Mouse (Mus musculus) MEL (cell line): ENCODE measurements around the gene Olfr370. TPM values are rescaled to one million over a fixed set of nuclear protein-coding genes. Genes with fewer than 3 reads are reported as not detected.
"Not testable (repeated sequence)": the region's sequence is repeated elsewhere in the genome, so short reads cannot be mapped to it uniquely, and the experiment has no call there.

Experiments
- DNase-seq: peaks from one replicate; pipeline ENCODE4 v3.0.0; 2011; ENCODE audit warnings: low read depth, low spot score
- H3K27ac ChIP-seq: 2 replicates; pipeline ENCODE4 v1.5.1; 2012; ENCODE audit warnings: low read depth, mild to moderate bottlenecking, control low read depth, low read length, moderate library complexity; ENCODE audit not compliant: control insufficient read depth
- H3K27me3 ChIP-seq, 2 experiments: fragments of 150-350 bp in 1 of 2; sonication (generic) in 1 of 2; 2 replicates each; pipeline ENCODE4 v1.6.1; 2012; ENCODE audit warnings: low read length in 2 of 2, mild to moderate bottlenecking in 2 of 2, improper control_type of control experiment in 1 of 2, moderate library complexity in 1 of 2; ENCODE audit not compliant: insufficient read depth in 2 of 2, control insufficient read depth in 1 of 2
- H3K36me3 ChIP-seq, 2 experiments: 2 replicates each; pipeline ENCODE4 v1.6.1; 2012 to 2014; ENCODE audit warnings: low read length in 2 of 2, improper control_type of control experiment in 1 of 2, inconsistent platforms in 1 of 2, mild to moderate bottlenecking in 1 of 2; ENCODE audit not compliant: insufficient read depth in 2 of 2, control insufficient read depth in 1 of 2
- H3K4me1 ChIP-seq, 2 experiments: fragments of 150-350 bp in 1 of 2; sonication (generic) in 1 of 2; 2 replicates each; pipeline ENCODE4 v1.6.1; 2012; ENCODE audit warnings: low read length in 2 of 2, improper control_type of control experiment in 1 of 2, mild to moderate bottlenecking in 1 of 2; ENCODE audit not compliant: insufficient read depth in 2 of 2, control insufficient read depth in 1 of 2
- H3K4me3 ChIP-seq, 2 experiments: fragments of 150-350 bp in 1 of 2; sonication (generic) in 1 of 2; 2 replicates each; pipeline ENCODE4 v1.5.1; 2012; ENCODE audit warnings: low read depth in 2 of 2, low read length in 2 of 2, mild to moderate bottlenecking in 2 of 2, moderate library complexity in 2 of 2, control low read depth in 1 of 2, improper control_type of control experiment in 1 of 2; ENCODE audit not compliant: control insufficient read depth in 1 of 2, insufficient read depth in 1 of 2
- H3K79me2 ChIP-seq: 2 replicates; pipeline ENCODE4 v1.6.1; 2012; ENCODE audit warnings: mild to moderate bottlenecking, low read length, moderate library complexity; ENCODE audit not compliant: control insufficient read depth, poor library complexity, insufficient read depth
- H3K9ac ChIP-seq: 2 replicates; pipeline ENCODE4 v1.6.1; 2012; ENCODE audit warnings: low read depth, mild to moderate bottlenecking, control low read depth, low read length, moderate library complexity; ENCODE audit not compliant: control insufficient read depth, poor library complexity, severe bottlenecking
- H3K9me3 ChIP-seq: fragments of 150-350 bp; sonication (generic); replicated peaks from 2 replicates; pipeline ENCODE4 v1.6.1; 2012; ENCODE audit warnings: mild to moderate bottlenecking, low read length, improper control_type of control experiment, moderate library complexity; ENCODE audit not compliant: insufficient read depth
- CHD1 ChIP-seq: IDR thresholded peaks from 2 replicates; pipeline ENCODE4 v1.6.1; 2012; ENCODE audit warnings: low read depth, mild to moderate bottlenecking, inconsistent platforms, low read length, improper control_type of control experiment
- CHD2 ChIP-seq: IDR thresholded peaks from 2 replicates; pipeline ENCODE4 v1.6.1; 2011; ENCODE audit warnings: low read length, improper control_type of control experiment
- CTCF ChIP-seq, 3 experiments: IDR thresholded peaks in 2 of 3; conservative IDR thresholded peaks in 1 of 3; 2 replicates each; pipeline ENCODE4 v1.5.1; 2011 to 2012; ENCODE audit warnings: low read length in 3 of 3, low read depth in 2 of 3, mild to moderate bottlenecking in 2 of 3, improper control_type of control experiment in 1 of 3, inconsistent platforms in 1 of 3, mixed read lengths in 1 of 3, moderate library complexity in 1 of 3; ENCODE audit not compliant: control insufficient read depth in 1 of 3, insufficient read depth in 1 of 3, poor library complexity in 1 of 3, severe bottlenecking in 1 of 3
- E2F4 ChIP-seq: IDR thresholded peaks from 2 replicates; pipeline ENCODE4 v1.6.1; 2011; ENCODE audit warnings: low read depth, low read length, improper control_type of control experiment, borderline replicate concordance
- ELF1 ChIP-seq: IDR thresholded peaks from 2 replicates; pipeline ENCODE4 v1.6.1; 2014; ENCODE audit warnings: low read depth, mild to moderate bottlenecking, inconsistent platforms, low read length, improper control_type of control experiment, moderate library complexity
- ETS1 ChIP-seq: IDR thresholded peaks from 2 replicates; pipeline ENCODE4 v1.6.1; 2012; ENCODE audit warnings: low read depth, mild to moderate bottlenecking, inconsistent platforms, low read length, improper control_type of control experiment, moderate library complexity
- KAT2A ChIP-seq: conservative IDR thresholded peaks from 2 replicates; pipeline ENCODE4 v1.6.1; 2012; ENCODE audit warnings: low read depth, low read length, improper control_type of control experiment, inconsistent platforms
- MAZ ChIP-seq: IDR thresholded peaks from 2 replicates; pipeline ENCODE4 v1.6.1; 2012; ENCODE audit warnings: low read depth, mild to moderate bottlenecking, inconsistent platforms, low read length, improper control_type of control experiment
- MXI1 ChIP-seq: IDR thresholded peaks from 2 replicates; pipeline ENCODE4 v1.6.1; 2011; ENCODE audit warnings: mild to moderate bottlenecking, low read depth, low read length, improper control_type of control experiment
- MYB ChIP-seq: IDR thresholded peaks from 2 replicates; pipeline ENCODE4 v1.6.1; 2011; ENCODE audit warnings: mild to moderate bottlenecking, low read depth, low read length, improper control_type of control experiment
- MYC ChIP-seq: IDR thresholded peaks from 2 replicates; pipeline ENCODE4 v1.6.1; 2011; ENCODE audit warnings: low read depth, mild to moderate bottlenecking, low read length, improper control_type of control experiment, moderate library complexity
- NRF1 ChIP-seq: IDR thresholded peaks from 2 replicates; pipeline ENCODE4 v1.6.1; 2014; ENCODE audit warnings: low read depth, mild to moderate bottlenecking, inconsistent platforms, low read length, improper control_type of control experiment, moderate library complexity; ENCODE audit not compliant: poor library complexity, insufficient read depth, severe bottlenecking
- POLR2A ChIP-seq, 2 experiments: IDR thresholded peaks; 2 replicates each; pipeline ENCODE4 v1.6.1; 2011 to 2012; ENCODE audit warnings: low read length in 2 of 2, mild to moderate bottlenecking in 2 of 2, control low read depth in 1 of 2, improper control_type of control experiment in 1 of 2, low read depth in 1 of 2, moderate library complexity in 1 of 2; ENCODE audit not compliant: control insufficient read depth in 1 of 2, insufficient read depth in 1 of 2, poor library complexity in 1 of 2
- POLR2AphosphoS2 ChIP-seq: IDR thresholded peaks from 2 replicates; pipeline ENCODE4 v1.6.1; 2011; ENCODE audit warnings: low read length, improper control_type of control experiment
- POLR2AphosphoS5 ChIP-seq: IDR thresholded peaks from 2 replicates; pipeline ENCODE4 v1.6.1; 2012; ENCODE audit warnings: low read depth, borderline replicate concordance, mild to moderate bottlenecking, inconsistent platforms, low read length, moderate library complexity, mixed read lengths
- RAD21 ChIP-seq: IDR thresholded peaks from 2 replicates; pipeline ENCODE4 v1.6.1; 2011; ENCODE audit warnings: mild to moderate bottlenecking, low read depth, low read length, improper control_type of control experiment
- SMC3 ChIP-seq: IDR thresholded peaks from 2 replicates; pipeline ENCODE4 v1.6.1; 2011; ENCODE audit warnings: low read depth, low read length, improper control_type of control experiment
- TAL1 ChIP-seq: IDR thresholded peaks from 2 replicates; pipeline ENCODE4 v1.6.1; 2012; ENCODE audit warnings: mild to moderate bottlenecking, inconsistent platforms, low read length, moderate library complexity, mixed read lengths
- TBP ChIP-seq: IDR thresholded peaks from 2 replicates; pipeline ENCODE4 v1.8.0; 2011; ENCODE audit warnings: low read depth, low read length, improper control_type of control experiment
- UBTF ChIP-seq: IDR thresholded peaks from 2 replicates; pipeline ENCODE4 v1.6.1; 2012; ENCODE audit warnings: low read depth, mild to moderate bottlenecking, inconsistent platforms, low read length, improper control_type of control experiment, moderate library complexity, borderline replicate concordance; ENCODE audit not compliant: insufficient read depth
- USF1 ChIP-seq: IDR thresholded peaks from 2 replicates; pipeline ENCODE4 v1.6.1; 2014; ENCODE audit warnings: low read depth, mild to moderate bottlenecking, inconsistent platforms, low read length, improper control_type of control experiment, moderate library complexity
- USF2 ChIP-seq, 2 experiments: IDR thresholded peaks; 2 replicates each; pipeline ENCODE4 v1.6.1; 2011 to 2012; ENCODE audit warnings: improper control_type of control experiment in 2 of 2, low read length in 2 of 2, borderline replicate concordance in 1 of 2, inconsistent platforms in 1 of 2, low read depth in 1 of 2, mild to moderate bottlenecking in 1 of 2; ENCODE audit not compliant: insufficient read depth in 1 of 2
- ZC3H11A ChIP-seq: IDR thresholded peaks from 2 replicates; pipeline ENCODE4 v1.6.1; 2012; ENCODE audit warnings: low read depth, mild to moderate bottlenecking, inconsistent platforms, low read length, improper control_type of control experiment
- ZKSCAN1 ChIP-seq: IDR thresholded peaks from 2 replicates; pipeline ENCODE4 v1.6.1; 2012; ENCODE audit warnings: low read depth, mild to moderate bottlenecking, inconsistent platforms, low read length, improper control_type of control experiment, moderate library complexity
- polyA plus RNA-seq, 2 experiments: library from polyadenylated mRNA; stranded (reverse) in 1 of 2; unstranded in 1 of 2; fragments of >175 nt in 1 of 2; fragments of >200 nt in 1 of 2; gene quantifications; 2 replicates each; pipeline versions ENCODE4 v1.2.1 to v1.2.4; 2012; ENCODE audit warnings: low replicate concordance in 2 of 2, low read depth in 1 of 2; ENCODE audit not compliant: insufficient read length in 2 of 2, insufficient read depth in 1 of 2, missing spikeins in 1 of 2
- total RNA-seq: library from RNA; depleted of rRNA; stranded (reverse); fragments of 300-350 nt; gene quantifications from 2 replicates; pipeline ENCODE4 v1.2.3, GENCODE M21; 2012

Olfr370 gene
- total and polyA plus RNA-seq, 3 experiments = 0.26 TPM; not detected in 2

GRCm38 (mm10) chr8:83570272-83571000 lies 34.9 kb downstream of the Olfr370 start:
- Histone ChIP-seq H3K36me3 (peaks cover 0 to 1% of the 10 kb centered on the region in 2 experiments; a peak in 1 of 4 replicates), H3K4me3 (no peak overlapping the region), H3K9ac (no peak overlapping the region), H3K4me1 (peaks cover 0 to 4% of the 10 kb centered on the region in 2 experiments; a peak in 1 of 4 replicates)
- DNase-seq = no peak
- TF ChIP-seq E2F4 (no peak), CTCF (IDR thresholded peaks at IDR 0.05 in 2 of 3, conservative IDR thresholded peaks at IDR 0.05 in 1 of 3; ENCODE audit: control insufficient read depth in 1 of 3, insufficient read depth in 1 of 3, low read depth in 2 of 3, low read length in 3 of 3, poor library complexity in 1 of 3, severe bottlenecking in 1 of 3) (no peak), TAL1 (no peak), POLR2A (IDR thresholded peaks at IDR 0.05; ENCODE audit: control insufficient read depth in 1 of 2, insufficient read depth in 1 of 2, low read depth in 1 of 2, low read length in 2 of 2, poor library complexity in 1 of 2) (no peak), MAZ (no peak), ETS1 (no peak), ELF1 (no peak), ZKSCAN1 (no peak), KAT2A (no peak), TBP (no peak), UBTF (no peak), CHD2 (no peak), POLR2AphosphoS5 (no peak), MYC (no peak)
- TF ChIP-seq, all 39 proteins: peak for 0
- Histone ChIP-seq H3K79me2 (peaks cover 13% of the 10 kb centered on the region), H3K27ac (no peak overlapping the region), H3K27me3 (no peaks in the 10 kb centered on the region), H3K9me3 (no peaks in the 10 kb centered on the region)

DNA sequence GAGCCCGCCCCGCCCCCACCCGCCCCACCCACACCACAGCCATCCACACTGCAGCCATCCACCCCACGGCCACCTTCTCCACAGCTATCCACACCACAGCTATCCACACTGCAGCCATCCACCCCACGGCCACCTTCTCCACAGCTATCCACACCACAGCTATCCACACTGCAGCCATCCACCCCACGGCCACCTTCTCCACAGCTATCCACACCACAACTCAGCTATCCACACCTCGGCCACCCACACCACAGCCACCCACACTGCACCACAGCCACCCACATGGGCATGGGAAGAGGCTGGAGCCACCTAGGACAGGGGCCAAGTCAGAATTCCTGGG lies 35.4 kb downstream of the Olfr370 start:
- H3K9ac ChIP-seq, H3K27ac ChIP-seq, H3K4me3 ChIP-seq, DNase-seq, H3K27me3 ChIP-seq, H3K36me3 ChIP-seq, H3K4me1 ChIP-seq, H3K9me3 ChIP-seq: not testable (repeated sequence)
- H3K79me2 ChIP-seq = peaks cover 13% of the 10 kb centered on the region

DNA sequence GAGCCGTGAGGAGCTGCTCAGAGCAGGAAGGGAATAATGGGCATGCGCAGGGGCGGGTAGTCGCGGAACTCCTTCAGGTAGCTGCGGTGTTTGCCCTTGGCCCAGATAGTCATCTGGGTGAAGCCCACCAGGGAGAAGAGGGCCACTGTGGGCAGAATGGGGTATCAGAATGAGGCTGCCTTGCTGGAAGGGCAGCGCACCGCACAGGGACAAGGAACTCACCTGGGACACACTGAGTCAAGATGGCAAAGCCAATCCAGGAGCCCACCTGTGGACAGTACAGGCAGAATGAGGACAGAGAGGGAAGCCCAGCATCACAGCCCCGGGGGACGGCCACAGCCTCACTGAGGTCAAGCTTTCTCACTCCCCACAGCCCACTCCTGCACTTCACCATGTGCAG lies 36.2 kb downstream of the Olfr370 start:
- Histone ChIP-seq H3K4me1 (peaks cover 0 to 4% of the 10 kb centered on the region in 2 experiments; a peak in 1 of 4 replicates), H3K27ac (no peak overlapping the region), H3K27me3 (no peaks in the 10 kb centered on the region), H3K4me3 (no peak overlapping the region), H3K79me2 (peaks cover 12% of the 10 kb centered on the region), H3K9ac (no peak overlapping the region), H3K9me3 (no peaks in the 10 kb centered on the region), H3K36me3 (peaks cover 0 to 1% of the 10 kb centered on the region in 2 experiments; a peak in 1 of 4 replicates)
- DNase-seq = no peak
- TF ChIP-seq CHD1 = no peak
- TF ChIP-seq USF1 = no peak
- no peak for TF ChIP-seq SMC3
- no peak for TF ChIP-seq POLR2AphosphoS2
- TF ChIP-seq ELF1 = no peak
- TF ChIP-seq USF2 (IDR thresholded peaks at IDR 0.05; ENCODE audit: borderline replicate concordance in 1 of 2, insufficient read depth in 1 of 2, low read depth in 1 of 2, low read length in 2 of 2) = no peak
- no peak for TF ChIP-seq NRF1
- no peak for TF ChIP-seq MXI1
- no peak for TF ChIP-seq MAZ
- TF ChIP-seq MYB = no peak
- TF ChIP-seq RAD21 = no peak
- no peak for TF ChIP-seq ZKSCAN1
- no peak for TF ChIP-seq ZC3H11A
- no peak for TF ChIP-seq KAT2A
- no peak for TF ChIP-seq POLR2A (IDR thresholded peaks at IDR 0.05; ENCODE audit: control insufficient read depth in 1 of 2, insufficient read depth in 1 of 2, low read depth in 1 of 2, low read length in 2 of 2, poor library complexity in 1 of 2)
- no peak for TF ChIP-seq CTCF (IDR thresholded peaks at IDR 0.05 in 2 of 3, conservative IDR thresholded peaks at IDR 0.05 in 1 of 3; ENCODE audit: control insufficient read depth in 1 of 3, insufficient read depth in 1 of 3, low read depth in 2 of 3, low read length in 3 of 3, poor library complexity in 1 of 3, severe bottlenecking in 1 of 3)
- no peak for TF ChIP-seq UBTF
